Mouse (Mus musculus): ENCODE measurements around the gene Fnbp1. TPM values are rescaled to one million over a fixed set of nuclear protein-coding genes. Genes with fewer than 3 reads are reported as not detected.

Gene Fnbp1
- total RNA-seq, 2 experiments from 2014 or later: 50.0 to 53.4 TPM

DNA sequence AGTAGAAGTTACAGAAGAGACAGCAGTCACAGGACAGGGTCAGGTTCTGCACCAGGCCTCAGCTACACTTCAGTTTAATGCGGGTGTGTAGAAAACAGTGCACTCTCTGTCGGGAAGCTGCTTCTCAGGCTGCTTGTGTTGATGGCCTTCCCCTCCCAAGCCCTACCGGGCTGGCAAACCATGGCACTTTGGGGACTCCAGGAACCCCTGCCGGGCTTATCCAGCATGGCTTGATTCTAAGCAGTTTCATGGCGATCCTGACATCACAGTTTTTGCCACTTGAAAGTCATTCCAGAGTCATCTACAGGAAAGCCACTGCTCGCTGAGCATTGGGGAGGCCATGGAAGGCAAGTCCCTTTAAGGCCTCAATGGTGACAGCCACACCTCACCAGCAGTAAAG is 62.7 kb downstream of the Fnbp1 start:
- intact Hi-C loops (cut with DNase I): no loop called here
- no peak for DNase-seq (ENCODE audit: low spot score)

DNA sequence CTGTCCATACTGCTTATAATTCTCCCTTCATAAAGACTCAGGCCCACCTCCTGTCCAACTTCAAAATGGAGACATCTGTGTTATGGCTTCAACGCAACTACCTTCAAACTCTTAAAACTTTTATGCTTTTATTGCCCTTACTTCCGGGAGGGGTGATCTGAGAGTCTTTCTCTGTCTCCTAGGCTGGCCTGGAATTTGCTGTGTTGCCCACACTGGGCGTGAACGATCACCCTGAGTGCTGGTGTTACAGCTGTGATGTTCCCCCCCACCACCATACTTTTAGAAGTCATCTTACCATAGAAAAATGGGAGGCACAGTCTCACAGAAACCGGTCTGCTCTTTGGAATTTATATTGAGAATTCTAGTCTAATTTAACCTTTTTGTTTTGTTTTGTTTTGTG is 64.2 kb downstream of the Fnbp1 start:
- DNase-seq (ENCODE audit: low spot score): no peak
- intact Hi-C loops (cut with DNase I): no loop called here

DNA sequence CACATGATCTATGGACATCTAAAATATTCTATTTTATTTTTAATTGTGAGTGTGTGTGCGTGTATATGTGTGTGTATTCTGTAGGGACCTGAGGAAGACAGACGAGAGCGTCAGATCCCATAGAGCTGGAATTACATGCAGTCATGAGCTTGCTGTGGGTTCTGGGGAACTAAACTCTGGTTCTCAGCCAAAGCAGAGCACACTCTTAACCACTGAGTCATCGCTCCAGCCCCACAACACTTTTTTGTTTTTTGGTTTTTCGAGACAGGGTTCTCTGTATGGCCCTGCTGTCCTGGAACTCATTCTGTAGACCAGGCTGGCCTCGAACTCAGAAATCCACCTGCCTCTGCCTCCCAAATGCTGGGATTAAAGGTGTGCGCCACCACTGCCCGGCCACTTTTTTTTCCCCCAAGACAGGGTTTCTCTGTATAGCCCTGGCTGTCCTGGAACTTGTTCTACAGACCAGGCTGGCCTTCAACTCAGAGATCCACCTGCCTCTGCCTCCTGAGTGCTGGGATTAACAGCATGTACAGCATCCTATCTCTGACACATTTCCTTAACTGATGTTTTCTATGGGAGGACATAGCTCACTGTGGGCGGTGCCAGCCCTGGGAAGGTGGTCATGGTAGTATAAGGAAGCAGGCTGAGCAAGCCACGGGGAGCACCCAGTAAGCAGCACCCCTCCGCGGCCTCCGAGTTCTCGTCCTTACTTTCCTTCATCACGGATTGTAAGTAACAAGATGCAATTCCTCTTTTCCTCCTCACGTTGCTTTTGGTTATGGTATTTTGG is 65.3 kb downstream of the Fnbp1 start:
- intact Hi-C loops (cut with DNase I): no loop called here

DNA sequence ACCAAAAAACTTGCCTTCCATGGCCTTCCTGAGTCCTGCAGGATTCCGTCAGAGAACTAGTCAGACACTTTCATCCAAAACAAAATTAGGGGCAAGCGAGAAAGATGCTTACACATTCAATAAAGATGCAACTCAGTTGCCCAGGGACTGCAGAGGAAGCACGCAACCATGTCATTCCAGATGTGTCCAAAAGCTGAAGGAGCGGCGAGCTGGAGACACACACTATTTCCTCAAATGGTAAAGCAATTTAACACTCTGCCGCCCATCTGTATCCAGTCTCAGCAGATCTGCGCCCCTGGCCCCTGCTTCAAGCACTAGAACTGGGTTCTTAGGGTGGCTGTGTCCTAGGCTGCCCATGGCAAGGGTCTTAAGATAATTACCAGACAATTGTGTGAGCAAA is 66.0 kb downstream of the Fnbp1 start:
- no peak for DNase-seq (ENCODE audit: low spot score)
- intact Hi-C loops (cut with DNase I): no loop called here

More for the DNA sequence above, 65.3 kb downstream of the Fnbp1 start:
- no peak for DNase-seq (ENCODE audit: low spot score)

DNA sequence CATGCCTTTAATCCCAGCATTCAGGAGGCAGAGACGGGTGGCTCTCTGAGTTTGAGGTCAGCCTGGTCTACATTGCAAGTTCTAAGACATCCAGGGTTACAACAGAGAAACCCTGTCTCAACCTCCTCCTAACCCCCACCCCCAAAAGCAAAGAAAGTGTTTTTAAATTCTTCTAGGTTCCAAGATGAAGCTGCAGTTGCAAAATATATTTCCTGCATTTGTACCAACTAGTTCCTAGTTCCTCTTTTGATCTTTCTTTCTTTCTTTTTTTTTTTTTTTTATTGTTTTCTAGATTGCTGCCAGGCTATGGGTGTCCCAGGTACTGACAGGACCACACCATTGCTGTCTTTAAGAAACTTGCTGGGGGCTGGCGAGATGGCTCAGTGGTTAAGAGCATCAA is 66.6 kb downstream of the Fnbp1 start:
- no peak for DNase-seq (ENCODE audit: low spot score)
- intact Hi-C loops (cut with DNase I): no loop called here

DNA sequence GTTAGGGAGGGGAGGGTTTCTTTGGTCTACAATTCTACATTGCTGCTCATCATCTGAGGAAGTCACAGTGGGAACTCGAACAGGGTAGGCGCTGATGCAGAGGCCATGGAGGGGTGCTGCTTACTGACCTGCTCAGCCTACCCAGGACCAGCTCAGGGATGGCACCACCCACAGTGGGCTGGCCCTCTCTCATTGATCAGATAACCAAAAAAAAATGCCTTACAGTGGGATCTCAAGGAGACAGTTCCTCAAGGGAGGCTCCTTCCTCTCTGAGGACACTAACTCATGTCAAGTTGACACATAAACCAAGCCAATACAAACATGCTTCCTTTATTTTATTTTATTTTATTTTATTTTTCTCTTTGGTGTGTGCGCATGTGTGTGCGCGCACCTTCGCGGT is 72.3 kb downstream of the Fnbp1 start:
- no peak for DNase-seq (ENCODE audit: low spot score)
- intact Hi-C loops (cut with DNase I): no loop called here

DNA sequence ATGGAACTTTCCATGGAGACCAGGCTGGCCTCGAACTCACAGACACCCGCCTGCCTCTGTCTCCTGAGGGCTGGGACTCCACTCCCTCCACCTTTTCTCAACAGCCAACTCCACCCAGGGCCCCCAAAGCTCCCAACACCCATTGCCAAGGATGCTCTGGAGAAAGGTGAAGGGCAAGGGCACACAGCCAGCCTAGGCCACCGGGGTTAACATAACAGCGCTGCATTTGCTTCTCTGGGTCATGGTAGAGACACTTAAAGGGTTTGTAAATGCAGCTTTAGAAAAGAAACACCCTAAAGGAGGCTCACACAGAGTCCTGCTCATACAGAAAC is 72.7 kb downstream of the Fnbp1 start:
- DNase-seq (ENCODE audit: low spot score): no peak
- intact Hi-C loops (cut with DNase I): no loop called here

DNA sequence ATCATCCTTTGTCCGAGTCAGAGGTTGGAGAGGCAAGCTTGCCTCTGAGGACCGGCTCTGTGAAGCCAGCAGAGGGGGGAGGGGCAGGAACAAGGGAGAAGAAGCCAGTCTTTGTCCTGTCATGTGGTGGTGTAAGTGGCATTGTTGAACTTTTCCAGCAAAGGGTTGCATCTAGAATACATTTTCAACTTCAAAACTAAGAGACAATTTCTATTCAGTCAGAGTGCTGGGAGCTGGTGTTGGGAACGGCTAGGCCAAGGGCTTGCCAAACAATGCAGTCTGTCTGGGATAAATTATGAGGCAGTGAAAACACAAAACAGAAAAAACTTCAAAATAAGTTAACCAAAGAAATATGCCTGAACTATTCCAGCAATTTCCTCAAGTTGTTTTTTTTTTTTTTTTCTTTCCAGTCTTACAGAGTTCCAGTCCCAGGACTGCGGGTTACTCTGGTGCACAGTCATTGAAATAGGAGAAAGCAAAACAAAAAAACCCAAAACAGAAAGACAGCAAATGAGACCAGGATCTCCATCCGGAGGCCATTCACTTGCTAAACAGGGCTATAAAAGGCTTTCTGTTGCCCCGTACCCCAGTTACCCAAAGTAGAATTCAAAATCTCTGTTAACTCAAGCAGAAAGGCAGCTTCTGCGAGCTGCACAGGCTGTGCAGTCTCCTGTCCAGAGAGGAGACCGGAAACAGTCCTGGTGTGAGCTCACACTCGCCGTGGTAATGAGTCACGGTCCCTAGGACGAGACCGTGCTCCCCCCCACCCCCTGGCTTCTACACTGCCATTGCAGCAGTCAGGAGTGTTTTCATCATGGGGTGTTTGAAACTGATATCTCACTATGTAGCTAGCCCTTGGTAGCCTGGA is 73.3 kb downstream of the Fnbp1 start:
- DNase-seq (ENCODE audit: low spot score): no peak
- intact Hi-C loops (cut with DNase I): no loop called here

DNA sequence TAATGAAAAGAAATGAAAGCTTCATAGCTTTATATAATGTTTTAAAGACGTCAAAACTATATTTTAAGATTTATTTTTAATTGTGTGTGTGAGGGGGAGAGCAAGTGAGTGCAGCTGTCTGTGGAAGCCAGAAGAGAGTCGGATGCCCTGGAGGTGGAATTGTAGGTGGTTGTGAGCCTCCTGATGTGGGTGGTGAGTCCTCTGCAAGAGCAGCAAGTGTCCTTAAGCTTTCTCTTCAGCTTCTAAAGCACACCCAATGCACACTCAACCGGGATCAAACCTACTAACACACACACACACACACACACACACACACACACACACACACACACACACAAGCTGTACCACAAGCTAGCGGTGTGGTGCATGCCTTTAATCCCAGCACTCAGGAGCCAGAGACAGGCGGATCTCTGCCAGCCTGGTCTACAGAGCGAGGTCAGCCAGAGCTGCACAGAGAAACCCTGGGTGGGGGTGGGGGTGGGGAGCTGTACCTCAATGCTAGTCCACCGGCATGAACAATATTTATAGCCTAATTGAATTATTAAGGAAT is 74.0 kb downstream of the Fnbp1 start:
- intact Hi-C loops (cut with DNase I): no loop called here
- DNase-seq (ENCODE audit: low spot score): no peak

DNA sequence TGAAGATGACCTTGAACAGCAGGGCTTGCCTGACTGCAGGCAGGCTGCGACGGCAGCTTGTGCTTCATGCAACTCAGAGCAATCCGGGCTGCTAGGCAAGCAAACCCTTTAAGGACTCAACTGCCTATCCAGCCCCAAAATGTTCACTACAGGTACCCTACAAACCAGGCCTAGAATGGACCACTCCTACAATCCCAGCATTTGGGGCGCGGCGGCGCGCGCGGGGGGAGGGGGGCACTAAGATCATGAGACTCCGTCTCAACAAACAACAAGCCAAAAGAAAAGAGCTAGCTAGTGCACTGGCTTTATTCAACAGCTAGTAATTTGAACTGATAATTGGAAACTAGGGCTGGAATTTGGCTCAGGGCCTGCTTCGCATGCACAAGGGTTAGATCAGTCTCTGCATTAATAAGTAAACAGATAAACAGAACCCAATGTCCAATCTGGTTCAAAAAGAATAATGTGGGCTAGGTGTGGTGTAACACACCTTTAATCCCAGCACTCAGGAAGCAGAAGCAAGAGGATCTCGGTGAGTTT is 74.7 kb downstream of the Fnbp1 start:
- DNase-seq (ENCODE audit: low spot score): no peak

DNA sequence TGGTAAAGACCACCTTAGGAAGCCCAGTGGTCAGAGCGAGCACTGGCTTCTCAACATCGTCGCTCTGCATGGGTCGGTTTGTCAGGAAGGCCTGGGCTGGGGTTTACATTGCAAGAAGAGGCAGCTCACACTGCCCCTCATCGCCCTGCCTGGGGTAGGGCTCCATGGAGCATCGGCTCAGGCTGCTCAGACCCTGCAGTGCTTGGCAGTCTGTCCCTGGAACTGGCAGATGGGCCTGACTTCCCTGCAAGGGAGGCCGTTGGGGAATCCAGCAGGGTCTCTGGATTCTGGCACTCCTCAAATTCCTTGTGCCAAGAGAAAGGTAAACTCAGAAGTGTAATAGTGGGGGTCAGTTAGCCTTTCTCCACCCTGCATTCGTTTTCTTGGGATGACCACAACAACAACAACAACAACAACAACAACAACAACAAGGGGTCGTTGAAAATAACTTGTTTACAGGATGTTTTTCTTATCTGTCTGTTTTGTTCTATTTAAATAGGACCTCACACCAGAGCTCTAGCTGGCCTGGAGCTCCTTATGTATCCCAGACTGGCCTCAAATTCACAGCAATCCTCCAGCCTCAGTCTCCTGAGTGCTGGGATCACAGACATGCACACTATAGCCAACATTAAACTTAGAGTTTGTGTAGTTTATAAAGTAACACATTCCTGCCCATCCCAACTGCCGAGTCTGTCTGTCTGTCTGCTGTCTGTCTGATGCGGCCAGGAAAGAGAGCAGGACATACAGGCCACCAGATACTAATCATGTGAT is 75.6 kb downstream of the Fnbp1 start:
- intact Hi-C loops (cut with DNase I): no loop called here
- DNase-seq (ENCODE audit: low spot score): no peak

More for the DNA sequence above, 74.7 kb downstream of the Fnbp1 start:
- intact Hi-C loops (cut with DNase I): no loop called here

DNA sequence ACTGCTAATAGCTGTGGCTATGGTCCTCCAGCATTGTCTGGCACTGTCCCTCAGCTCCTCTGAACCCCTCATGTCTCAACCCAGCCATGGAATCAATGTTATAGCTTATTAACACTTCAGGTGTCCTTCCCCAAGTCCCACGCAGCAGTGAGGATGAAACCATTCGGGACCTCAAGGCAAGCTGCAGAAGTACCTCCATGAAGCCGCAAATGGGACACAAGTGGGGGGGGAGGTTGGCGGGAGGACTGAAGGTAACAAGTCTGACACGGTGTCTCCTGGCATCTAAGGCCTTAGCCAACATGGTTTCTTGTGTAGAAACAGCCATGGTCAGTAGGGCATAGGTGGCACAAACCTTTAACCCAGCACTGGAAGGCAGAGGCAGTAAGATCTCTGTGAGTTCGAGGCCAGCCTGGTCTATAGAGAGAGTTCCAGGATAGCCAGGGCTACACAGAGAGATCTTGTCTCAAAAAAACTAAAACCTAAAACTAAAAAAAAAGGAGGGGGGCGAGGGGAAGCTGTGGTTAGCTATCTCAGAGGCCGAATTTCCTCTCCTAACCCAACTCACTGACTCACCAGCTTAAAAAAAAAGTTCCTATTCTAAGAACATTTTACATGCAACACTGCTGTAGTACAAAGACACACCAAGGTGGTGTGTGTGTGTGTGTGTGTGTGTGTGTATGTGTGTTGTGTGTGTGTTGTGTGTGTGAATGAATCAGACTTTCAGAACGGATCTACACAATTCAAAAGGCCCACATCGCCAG is 79.8 kb downstream of the Fnbp1 start:
- intact Hi-C loops (cut with DNase I): no loop called here
- DNase-seq (ENCODE audit: low spot score): no peak

DNA sequence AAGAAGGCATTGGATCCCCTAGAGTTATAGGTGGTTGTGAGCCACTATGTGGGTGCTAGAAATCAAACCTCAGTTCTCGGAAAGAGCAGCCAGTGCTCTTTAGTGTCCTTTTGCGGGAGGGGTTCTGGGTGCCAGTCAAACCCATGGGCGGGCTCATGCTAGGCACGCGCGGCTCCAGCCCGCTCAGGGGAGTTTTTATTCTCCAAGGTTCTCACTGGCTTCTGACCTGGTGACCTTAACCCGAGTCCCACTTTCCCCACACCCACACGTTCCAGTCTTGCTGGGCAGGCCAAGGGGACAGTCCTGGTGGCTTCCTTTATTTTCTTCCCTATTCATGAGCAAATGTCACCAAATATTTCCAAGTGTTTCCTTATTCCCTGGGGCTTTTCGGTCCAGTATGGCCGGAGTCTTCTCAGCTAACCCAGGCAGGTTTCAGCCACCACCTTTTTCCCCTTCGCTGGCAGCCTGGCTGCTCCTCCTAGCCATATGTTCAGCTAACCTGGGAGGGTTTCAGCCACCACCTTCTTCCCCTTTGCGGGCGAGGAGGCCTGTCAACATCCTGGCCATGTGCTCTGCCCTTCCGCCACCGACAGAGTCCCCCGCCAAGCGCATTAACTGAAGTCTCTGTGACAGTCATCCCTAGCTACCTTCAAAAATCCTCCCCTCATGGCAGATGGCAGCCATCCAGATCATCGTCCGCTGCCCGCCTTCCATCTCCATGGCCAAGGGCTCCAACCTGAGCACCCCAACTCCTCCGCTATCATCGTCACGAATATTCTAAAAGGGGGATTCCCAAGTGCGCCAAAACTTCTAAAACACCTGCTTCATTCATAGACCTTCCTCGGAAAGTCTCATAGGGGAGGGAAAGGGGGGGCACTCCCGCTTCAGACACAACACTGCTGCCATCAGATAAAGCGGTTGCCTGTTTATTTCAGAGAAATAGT is 80.7 kb downstream of the Fnbp1 start:
- no peak for DNase-seq (ENCODE audit: low spot score)
- intact Hi-C loops (cut with DNase I): no loop called here

DNA sequence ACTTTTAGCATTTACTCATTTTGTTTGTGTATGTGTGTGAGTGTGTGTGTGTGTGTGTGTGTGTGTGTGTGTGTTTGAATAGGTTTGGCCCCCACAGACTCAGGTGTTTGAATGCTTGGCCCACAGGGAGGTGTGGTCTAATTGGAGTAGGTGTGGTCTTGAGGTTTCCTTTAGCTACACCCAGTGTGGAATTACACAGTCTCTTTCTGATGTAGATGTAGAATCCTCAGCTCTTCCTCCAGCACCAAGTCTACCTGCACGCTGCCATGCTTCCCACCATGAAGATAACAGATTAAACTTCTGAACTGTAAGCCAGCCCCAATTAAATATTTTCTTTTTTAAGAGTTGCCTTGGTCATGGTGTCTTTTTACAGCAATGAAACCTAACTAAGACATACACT is 81.5 kb downstream of the Fnbp1 start:
- no peak for DNase-seq (ENCODE audit: low spot score)
- intact Hi-C loops (cut with DNase I): no loop called here

DNA sequence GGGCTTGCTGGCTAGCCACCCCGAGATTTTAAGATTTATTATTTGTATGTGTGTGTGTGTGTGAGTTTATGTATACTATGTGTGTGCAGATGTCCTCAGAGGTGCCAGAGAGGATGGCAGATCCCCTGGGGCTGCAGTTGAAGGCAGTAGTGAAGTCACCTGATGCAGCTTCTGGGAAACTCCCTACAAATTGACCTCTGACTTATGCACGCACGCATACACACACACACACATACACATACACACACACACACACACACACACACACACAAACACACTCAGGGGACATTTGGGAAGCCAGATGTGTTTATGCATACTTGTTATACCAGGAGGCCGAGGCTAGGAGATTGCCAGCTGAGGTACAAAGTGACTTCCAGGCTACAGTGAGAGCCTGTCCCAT is 83.4 kb downstream of the Fnbp1 start:
- no peak for DNase-seq (ENCODE audit: low spot score)
- intact Hi-C loops (cut with DNase I): no loop called here

DNA sequence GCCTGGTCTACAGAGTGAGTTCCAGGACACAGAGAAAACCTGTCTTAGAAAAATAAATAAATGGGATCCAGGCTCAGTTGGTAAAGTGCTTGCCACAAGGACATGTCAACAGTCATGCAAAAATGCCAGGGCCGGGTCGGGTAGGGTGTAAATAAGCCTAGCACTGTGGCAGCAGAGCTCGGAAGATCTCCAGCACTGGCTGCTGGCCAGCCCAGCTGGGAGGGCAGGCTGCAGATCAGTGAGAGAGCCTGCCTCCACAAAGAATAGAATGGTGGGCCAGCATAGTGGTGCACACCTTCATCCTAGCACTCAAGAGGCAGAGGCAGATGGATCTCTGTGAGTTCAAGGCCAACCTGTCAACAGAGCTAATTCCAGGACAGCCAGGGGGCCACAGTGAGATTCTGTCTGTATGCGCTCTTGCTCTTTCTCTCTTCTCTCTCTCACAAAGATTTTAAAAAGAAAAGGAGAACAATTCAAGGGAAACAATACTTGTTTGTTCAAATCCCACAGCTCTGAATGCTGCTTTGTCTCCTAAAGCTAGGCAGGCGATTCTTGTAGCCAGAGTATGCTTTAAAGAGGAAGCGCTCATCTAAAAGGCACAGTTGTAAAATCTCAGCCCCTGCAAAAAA is 84.1 kb downstream of the Fnbp1 start:
- no peak for DNase-seq (ENCODE audit: low spot score)
- intact Hi-C loops (cut with DNase I): no loop called here

DNA sequence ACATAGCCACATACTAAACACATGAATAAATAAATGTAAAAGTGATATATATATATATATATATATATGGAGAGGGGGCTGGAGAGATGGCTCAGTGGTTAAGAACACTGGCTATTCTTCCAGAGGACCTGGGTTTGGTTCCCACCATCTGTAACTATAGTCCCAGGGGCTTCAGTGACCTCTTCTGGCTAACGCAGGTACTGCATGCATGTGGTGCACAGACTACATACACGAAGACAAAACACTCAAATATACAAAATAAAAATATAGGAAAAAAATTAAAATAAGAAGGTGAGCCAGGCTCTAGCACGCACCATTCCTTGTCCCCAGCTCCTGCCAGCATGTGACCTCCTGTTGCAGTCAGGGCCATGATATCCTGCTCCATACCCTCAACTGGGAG is 85.7 kb downstream of the Fnbp1 start:
- intact Hi-C loops (cut with DNase I): no loop called here
- no peak for DNase-seq (ENCODE audit: low spot score)

DNA sequence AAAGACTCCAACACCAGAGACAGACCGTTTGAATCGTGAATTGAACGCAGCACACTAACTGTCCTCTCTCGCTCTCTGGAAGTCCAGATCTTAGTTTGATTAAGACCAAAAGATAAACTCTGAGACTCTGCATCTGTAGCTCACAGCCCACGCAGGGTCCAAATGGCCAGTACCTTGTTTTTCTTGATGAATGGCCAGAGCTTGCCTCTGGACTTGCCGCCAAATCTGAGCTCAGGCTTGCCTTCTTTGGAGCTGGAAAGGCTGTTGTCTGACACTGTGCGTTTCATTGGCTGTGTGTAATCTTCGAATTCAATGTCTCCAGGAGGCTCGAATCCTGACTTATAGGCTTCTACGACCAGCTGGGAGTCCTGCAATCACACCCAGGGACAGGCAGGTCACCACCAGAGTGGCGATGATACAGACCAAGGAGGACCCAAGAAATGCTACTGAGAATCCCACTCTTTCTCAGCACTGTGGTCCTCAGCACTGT is 87.9 kb downstream of the Fnbp1 start:
- intact Hi-C loops (cut with DNase I): no loop called here
- DNase-seq (ENCODE audit: low spot score): peak; percentile 24

Data from heart, postnatal 25 days (tissue).